Mouse (Mus musculus) myocyte (in vitro differentiated cells): ENCODE measurements around the gene Cd38.

Experiments used
- CEBPB ChIP-seq: IDR thresholded peaks from 2 replicates; pipeline ENCODE4 v1.6.1; 2011; ENCODE audit warnings: mild to moderate bottlenecking, moderate library complexity; ENCODE audit not compliant: poor library complexity, insufficient read depth, severe bottlenecking
- POLR2A ChIP-seq: IDR thresholded peaks from one replicate; pipeline ENCODE4 v1.6.1; 2011; ENCODE audit warnings: low read depth, mild to moderate bottlenecking, control low read depth, moderate library complexity; ENCODE audit not compliant: insufficient read length

GRCm38 (mm10) chr5:43847555-43847954 lies 20.8 kb upstream of the Cd38 start:
- TF ChIP-seq POLR2A = no peak
- no peak for TF ChIP-seq CEBPB
